Mouse (Mus musculus) midbrain, embryonic 15.5 days (tissue): ENCODE data around the gene Disc1. TPM values are rescaled to one million over a fixed set of nuclear protein-coding genes. Genes with fewer than 3 reads are reported as not detected.

Source experiments
- ATAC-seq: fragments of 200-750 bp; cut with Nextera tagmentation; replicated peaks from 2 replicates; pipeline ENCODE4 v1.8.0; 2017; ENCODE audit warnings: moderate TSS enrichment
- H3K27ac ChIP-seq: fragments of 300-500 bp; sonication (generic); 2 replicates; pipeline ENCODE4 v1.5.1; 2015; ENCODE audit warnings: mild to moderate bottlenecking, inconsistent platforms
- H3K27me3 ChIP-seq: fragments of 300-500 bp; sonication (generic); replicated peaks from 2 replicates; pipeline ENCODE4 v1.6.1; 2015; ENCODE audit warnings: inconsistent platforms
- H3K36me3 ChIP-seq: fragments of 300-500 bp; sonication (generic); replicated peaks from 2 replicates; pipeline ENCODE4 v1.6.1; 2015; ENCODE audit warnings: inconsistent platforms
- H3K4me1 ChIP-seq: fragments of 300-500 bp; sonication (generic); 2 replicates; pipeline ENCODE4 v1.6.1; 2015; ENCODE audit warnings: inconsistent platforms
- H3K4me2 ChIP-seq: fragments of 300-500 bp; sonication (generic); 2 replicates; pipeline ENCODE4 v1.6.1; 2015; ENCODE audit warnings: inconsistent platforms, mild to moderate bottlenecking, moderate library complexity
- H3K4me3 ChIP-seq: fragments of 300-500 bp; sonication (generic); 2 replicates; pipeline ENCODE4 v1.5.1; 2015; ENCODE audit warnings: mild to moderate bottlenecking, inconsistent platforms
- H3K9ac ChIP-seq: fragments of 300-500 bp; sonication (generic); 2 replicates; pipeline ENCODE4 v1.6.1; 2015; ENCODE audit warnings: mild to moderate bottlenecking, inconsistent platforms
- H3K9me3 ChIP-seq: fragments of 300-500 bp; sonication (generic); 2 replicates; pipeline ENCODE4 v1.6.1; 2016; ENCODE audit warnings: inconsistent platforms
- WGBS: fragments of 180-500 bp; shearing (Covaris S2); methylation state at CpG from one replicate; pipeline ENCODE4 v1.1.7; 2015; ENCODE audit warnings: mixed read lengths; 5-methylcytosine and 5-hydroxymethylcytosine counted together
- polyA plus RNA-seq: library from polyadenylated mRNA; unstranded; fragments of >200 nt; fragmentation: Nextera tagmentation; extraction: Ambion mirVana; gene quantifications from 2 replicates; pipeline ENCODE4 v1.2.1, GENCODE M21; 2015

Disc1 gene
- polyA plus RNA-seq, 1 experiment from 2014 or later: 1.6 TPM

DNA sequence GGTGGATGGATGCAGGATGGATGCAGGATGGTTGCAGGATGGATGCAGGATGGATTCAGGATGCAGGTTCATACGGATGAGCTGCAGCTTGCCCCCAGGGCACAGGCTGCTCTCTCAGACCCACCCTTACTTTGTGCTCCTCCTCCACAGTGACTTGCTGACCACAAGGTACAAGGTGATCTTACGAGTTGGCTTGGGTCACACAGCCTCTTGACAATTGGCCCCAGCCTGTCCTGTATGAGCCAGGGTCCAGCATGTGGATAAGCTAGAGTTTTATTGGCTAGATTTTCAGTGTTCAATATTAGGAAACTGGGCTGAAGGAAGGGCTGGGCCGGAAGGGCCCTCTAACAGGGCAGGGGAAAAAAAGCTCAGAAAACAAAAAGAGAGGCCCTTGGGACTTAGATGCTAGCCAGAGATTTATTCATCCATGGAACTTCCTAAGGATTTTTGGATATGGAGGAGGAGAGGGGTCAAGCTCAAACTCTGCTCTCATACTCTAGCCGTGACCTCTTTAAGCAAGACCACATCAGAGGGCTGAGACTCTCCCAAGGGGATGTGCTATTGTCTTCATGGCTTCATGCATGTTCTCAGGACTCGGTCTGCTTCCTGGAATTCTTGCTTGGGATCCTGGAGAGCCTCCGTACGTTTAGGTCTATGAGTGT lies 143.5 kb downstream of the Disc1 start:
- 75% methylated on average over 7 of the region's 7 CpGs for WGBS
- H3K4me3 ChIP-seq: no peak overlapping the region
- no peaks in the 10 kb centered on the region for H3K9me3 ChIP-seq
- H3K4me2 ChIP-seq: no peak overlapping the region
- ATAC-seq: no peak
- H3K27me3 ChIP-seq: no peaks in the 10 kb centered on the region; the same call in 1 of the 2 replicates
- H3K36me3 ChIP-seq: no peaks in the 10 kb centered on the region
- peaks cover 24% of the 10 kb centered on the region for H3K4me1 ChIP-seq
- peak overlapping the region; percentile 4; the same call in 1 of the 2 replicates for H3K27ac ChIP-seq
- H3K9ac ChIP-seq: no peak overlapping the region

DNA sequence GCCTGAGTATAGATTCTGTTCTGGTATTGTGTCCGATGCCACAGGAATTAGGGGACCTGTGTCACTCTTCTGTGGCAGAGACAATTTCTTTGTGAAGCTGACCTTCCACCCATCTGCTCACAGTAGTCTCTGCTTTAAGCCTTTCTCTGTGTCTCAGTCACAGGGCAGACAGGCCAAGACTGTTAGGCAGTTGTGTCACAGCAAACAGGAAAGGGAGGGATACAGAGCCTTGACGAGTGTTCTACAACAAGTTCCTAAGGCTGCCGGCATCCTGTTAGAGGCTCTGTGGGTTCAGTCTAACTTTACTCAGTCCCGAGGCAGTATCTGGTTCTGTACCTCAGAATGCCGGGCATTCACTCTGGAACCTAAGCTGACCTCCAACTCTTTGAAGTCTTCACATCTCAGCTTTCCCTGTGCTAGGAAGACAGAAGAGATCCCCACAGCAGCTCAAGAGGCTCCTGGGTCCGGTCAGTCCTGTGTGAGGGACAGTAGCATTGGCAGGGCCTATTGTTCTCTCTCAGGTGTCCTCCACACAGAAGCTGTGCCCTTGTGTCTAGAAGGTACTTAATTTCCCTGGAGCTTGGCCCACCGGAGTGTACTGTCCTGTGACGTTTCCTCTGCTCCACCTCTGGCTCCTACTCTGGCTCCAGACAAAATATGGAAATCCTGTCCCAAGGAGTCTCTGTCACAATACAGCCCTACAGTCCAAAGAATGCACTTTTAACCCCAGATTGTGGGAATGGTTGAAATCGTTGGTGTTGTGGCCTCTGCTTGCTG lies 144.6 kb downstream of the Disc1 start:
- 75% methylated on average over 9 of the region's 9 CpGs for WGBS

DNA sequence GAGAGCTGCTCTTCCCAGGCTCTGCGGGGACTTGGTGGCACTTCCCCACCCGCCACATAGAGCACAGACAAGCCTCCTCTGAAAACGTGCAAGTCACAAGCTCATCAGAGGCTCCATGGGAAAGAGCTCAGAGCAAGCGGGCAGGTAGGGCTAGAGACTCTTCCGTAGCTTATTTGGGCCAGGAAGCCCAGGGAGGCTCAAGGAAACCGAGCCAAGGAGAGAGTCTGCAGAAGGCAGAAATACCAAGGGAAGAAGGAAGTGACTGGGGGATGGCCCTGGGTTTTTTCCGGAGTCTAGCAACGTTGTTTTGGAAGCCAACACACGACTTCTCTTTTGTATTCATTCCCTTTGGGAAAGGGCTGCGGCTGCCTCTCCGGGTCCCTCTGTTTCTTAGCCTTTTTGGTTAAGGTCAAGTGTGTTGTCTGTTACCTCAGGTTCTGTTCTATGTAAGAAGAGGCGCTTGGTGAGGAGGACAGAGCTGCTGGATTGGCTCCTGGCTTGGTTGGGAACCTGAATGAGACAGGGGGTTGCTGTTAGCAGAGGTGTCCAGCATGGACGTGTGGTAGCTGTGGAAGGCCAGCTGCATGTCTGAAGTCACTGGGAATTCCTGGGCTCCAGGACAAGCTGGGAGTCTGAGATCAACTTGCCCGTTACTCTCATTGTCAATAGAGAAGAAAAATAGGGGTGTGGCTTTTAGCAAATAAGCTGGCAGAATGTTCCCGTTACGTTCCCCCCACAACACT lies 145.4 kb downstream of the Disc1 start:
- Histone ChIP-seq H3K4me1 (peaks cover 24% of the 10 kb centered on the region), H3K9me3 (no peaks in the 10 kb centered on the region), H3K4me2 (no peak overlapping the region), H3K27me3 (no peaks in the 10 kb centered on the region; the same call in 1 of the 2 replicates), H3K36me3 (no peaks in the 10 kb centered on the region), H3K27ac (0 out of 2 replicates have a peak overlapping the region, but pooled peaks have one; percentile 26), H3K9ac (no peak overlapping the region), H3K4me3 (no peak overlapping the region)
- no peak for ATAC-seq
- 72% methylated on average over 16 of the region's 16 CpGs for WGBS

More for the DNA sequence above, 144.6 kb downstream of the Disc1 start:
- Histone ChIP-seq H3K4me2 (no peak overlapping the region), H3K27me3 (no peaks in the 10 kb centered on the region), H3K36me3 (no peaks in the 10 kb centered on the region), H3K9me3 (no peaks in the 10 kb centered on the region), H3K27ac (0 out of 2 replicates have a peak overlapping the region, but pooled peaks have one; percentile 26), H3K4me1 (peaks cover 24% of the 10 kb centered on the region), H3K4me3 (no peak overlapping the region), H3K9ac (no peak overlapping the region)
- ATAC-seq: no peak

DNA sequence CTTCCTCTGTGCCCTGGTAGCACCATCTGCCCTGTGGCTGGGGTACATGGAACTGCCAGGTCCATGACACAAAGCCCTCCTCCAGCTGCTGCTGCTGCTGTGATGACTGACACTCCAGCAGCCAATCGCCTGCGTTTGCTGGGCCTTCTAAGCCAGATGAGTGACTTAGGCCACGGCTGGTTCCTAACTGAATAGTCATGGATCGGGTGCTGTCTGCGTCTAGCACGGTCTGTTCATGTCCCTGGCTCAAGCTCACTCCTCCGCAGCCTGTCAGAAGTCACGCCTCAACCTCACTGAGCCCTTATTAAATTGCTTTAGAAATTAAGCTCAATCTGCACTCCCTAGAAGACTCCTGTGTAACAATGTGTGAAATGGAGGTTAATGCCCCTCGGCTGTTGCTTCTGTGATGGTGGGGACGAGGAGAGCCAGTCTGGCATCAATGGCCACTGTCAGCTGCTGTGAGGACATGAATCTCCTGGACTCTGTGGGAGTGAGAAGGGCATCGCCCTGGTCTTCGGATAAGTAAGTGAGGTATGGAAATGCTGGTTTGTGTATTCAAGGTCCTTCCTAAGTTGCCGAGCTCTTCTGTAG lies 146.4 kb downstream of the Disc1 start:
- Histone ChIP-seq H3K4me2 (no peak overlapping the region), H3K4me1 (peaks cover 21% of the 10 kb centered on the region), H3K27me3 (no peaks in the 10 kb centered on the region; the same call in 1 of the 2 replicates), H3K4me3 (no peak overlapping the region), H3K27ac (no peak overlapping the region), H3K9me3 (no peaks in the 10 kb centered on the region), H3K36me3 (no peaks in the 10 kb centered on the region), H3K9ac (no peak overlapping the region)
- ATAC-seq: no peak
- WGBS: 73% methylated on average over 13 of the region's 13 CpGs

DNA sequence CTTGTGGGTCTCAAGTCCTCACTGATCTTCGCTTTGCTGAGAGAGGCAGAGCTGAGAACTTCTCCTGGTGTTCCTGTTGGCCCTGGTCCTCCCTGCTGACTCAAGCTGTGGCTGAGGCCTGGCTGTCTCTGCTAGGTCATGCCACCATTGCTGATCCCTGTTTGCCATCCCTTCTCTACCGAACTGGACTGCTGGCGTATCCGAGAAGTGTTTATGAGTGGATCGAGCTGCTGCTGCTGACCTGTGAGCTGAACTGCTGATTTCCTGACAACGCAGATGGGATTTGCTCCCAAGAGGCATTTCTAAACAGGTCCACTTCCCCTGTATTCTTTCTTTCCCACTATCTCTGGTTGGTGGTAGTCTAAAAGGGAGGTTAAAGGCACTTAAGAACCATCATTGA lies 147.7 kb downstream of the Disc1 start:
- WGBS: 80% methylated on average over 6 of the region's 6 CpGs
- Histone ChIP-seq H3K4me3 (no peak overlapping the region), H3K9ac (no peak overlapping the region), H3K36me3 (no peaks in the 10 kb centered on the region), H3K9me3 (no peaks in the 10 kb centered on the region), H3K27me3 (no peaks in the 10 kb centered on the region; the same call in 1 of the 2 replicates), H3K4me2 (no peak overlapping the region), H3K4me1 (peaks cover 9% of the 10 kb centered on the region; the same call in 1 of the 2 replicates), H3K27ac (no peak overlapping the region)
- ATAC-seq: no peak

DNA sequence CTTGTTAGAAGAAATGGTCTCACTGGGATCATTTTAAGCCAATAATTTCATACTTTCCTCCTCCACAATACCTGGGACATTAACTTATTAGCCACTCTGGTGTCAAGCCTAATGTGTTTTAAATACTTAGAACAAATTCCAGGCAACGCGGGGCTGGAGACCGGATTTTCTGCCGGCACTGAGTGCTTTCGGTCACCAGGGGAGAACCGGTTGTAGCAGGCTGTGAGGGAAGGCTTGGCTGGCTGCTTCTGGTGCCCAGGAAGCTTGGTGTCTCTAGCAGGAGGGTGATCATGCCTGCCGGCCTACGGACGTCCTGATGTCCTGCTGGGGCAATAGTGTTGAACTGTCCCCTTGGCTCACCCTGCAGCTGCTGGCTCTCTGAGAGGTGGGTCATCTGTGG lies 149.0 kb downstream of the Disc1 start:
- no peak overlapping the region for H3K4me2 ChIP-seq
- no peaks in the 10 kb centered on the region; the same call in 1 of the 2 replicates for H3K27me3 ChIP-seq
- H3K36me3 ChIP-seq: no peaks in the 10 kb centered on the region
- no peak overlapping the region for H3K4me3 ChIP-seq
- ATAC-seq: no peak
- H3K9me3 ChIP-seq: no peaks in the 10 kb centered on the region
- no peak overlapping the region for H3K27ac ChIP-seq
- H3K9ac ChIP-seq: no peak overlapping the region
- 79% methylated on average over 9 of the region's 9 CpGs for WGBS
- peaks cover 10% of the 10 kb centered on the region; the same call in 1 of the 2 replicates for H3K4me1 ChIP-seq

DNA sequence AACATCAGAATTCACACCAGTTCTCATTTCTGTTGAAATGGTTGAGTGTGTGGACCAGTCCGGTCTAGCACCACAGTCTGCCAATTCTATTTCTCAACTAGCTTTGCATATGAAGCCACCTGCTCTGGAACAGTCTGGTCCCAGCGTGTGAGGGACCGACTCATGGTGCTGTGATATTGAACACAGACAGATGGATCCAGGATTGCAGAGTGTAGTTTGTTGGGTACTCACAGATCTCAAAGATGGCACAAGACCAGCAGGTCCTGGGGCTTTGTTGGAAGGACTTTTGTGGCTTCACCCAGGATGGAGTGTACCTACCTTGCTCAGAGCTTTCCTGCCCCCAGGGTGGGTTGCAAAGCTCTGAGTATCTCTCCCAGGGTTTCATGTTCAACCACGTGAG lies 151.6 kb downstream of the Disc1 start:
- Histone ChIP-seq H3K4me3 (no peak overlapping the region), H3K27me3 (no peaks in the 10 kb centered on the region; the same call in 1 of the 2 replicates), H3K36me3 (no peaks in the 10 kb centered on the region), H3K4me2 (no peak overlapping the region), H3K27ac (no peak overlapping the region), H3K9me3 (no peaks in the 10 kb centered on the region), H3K9ac (no peak overlapping the region), H3K4me1 (peaks cover 6% of the 10 kb centered on the region; the same call in 1 of the 2 replicates)
- 93% methylated on average over 4 of the region's 4 CpGs for WGBS
- ATAC-seq: no peak

DNA sequence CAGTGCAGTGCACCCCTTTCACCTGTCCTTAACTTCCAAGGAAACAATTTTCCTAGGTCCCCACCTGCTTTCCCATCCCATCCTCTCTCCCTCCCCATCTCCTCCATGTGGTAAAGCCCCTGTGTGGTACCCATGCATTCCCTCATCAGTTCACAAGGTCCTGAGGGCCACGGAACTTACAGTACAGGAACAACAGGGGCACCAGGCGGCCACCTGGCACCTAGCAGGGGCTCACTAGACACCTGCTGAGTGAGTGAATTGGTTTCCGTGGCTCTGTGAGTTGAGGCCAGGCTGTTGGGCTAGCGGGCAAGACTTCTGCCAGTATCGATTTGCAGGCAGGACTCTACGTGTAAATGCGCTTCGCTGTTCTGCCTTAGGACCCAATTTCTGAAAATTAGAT lies 152.4 kb downstream of the Disc1 start:
- Histone ChIP-seq H3K27ac (no peak overlapping the region), H3K4me3 (no peak overlapping the region), H3K27me3 (no peaks in the 10 kb centered on the region; the same call in 1 of the 2 replicates), H3K4me1 (peaks cover 5% of the 10 kb centered on the region), H3K4me2 (no peak overlapping the region), H3K9ac (no peak overlapping the region), H3K36me3 (no peaks in the 10 kb centered on the region), H3K9me3 (no peaks in the 10 kb centered on the region)
- ATAC-seq: peak; percentile 53; the same call in 1 of the 2 replicates
- 52% methylated on average over 8 of the region's 8 CpGs for WGBS

DNA sequence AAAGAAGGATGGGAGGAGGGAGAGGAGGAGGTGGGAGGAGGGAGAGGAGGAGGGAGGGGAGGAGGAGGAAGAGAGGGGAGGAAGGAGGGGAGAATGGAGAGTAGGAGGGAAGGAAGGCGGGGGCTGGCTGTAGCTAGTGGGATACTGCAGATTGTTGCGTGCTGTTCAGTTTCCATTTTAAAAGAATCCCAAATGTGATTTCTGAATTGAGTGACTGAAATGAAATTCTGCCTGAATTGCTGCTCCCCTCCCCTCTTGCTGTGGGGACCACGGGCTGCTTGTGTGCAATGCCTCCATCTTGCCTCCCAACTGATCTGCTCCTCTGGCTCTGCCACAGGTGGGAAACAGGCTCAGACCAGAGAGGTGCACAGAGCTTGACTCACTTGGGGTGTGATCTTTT lies 153.0 kb downstream of the Disc1 start:
- ATAC-seq: 0 out of 2 replicates have a peak, but pooled peaks have one; percentile 32
- no peak overlapping the region for H3K9ac ChIP-seq
- no peak overlapping the region for H3K4me2 ChIP-seq
- WGBS: 56% methylated on average over 3 of the region's 3 CpGs
- H3K36me3 ChIP-seq: no peaks in the 10 kb centered on the region
- H3K4me3 ChIP-seq: no peak overlapping the region
- no peaks in the 10 kb centered on the region for H3K9me3 ChIP-seq
- no peaks in the 10 kb centered on the region; the same call in 1 of the 2 replicates for H3K27me3 ChIP-seq
- peaks cover 8% of the 10 kb centered on the region for H3K4me1 ChIP-seq
- H3K27ac ChIP-seq: peak overlapping the region; percentile 39; the same call in 1 of the 2 replicates

DNA sequence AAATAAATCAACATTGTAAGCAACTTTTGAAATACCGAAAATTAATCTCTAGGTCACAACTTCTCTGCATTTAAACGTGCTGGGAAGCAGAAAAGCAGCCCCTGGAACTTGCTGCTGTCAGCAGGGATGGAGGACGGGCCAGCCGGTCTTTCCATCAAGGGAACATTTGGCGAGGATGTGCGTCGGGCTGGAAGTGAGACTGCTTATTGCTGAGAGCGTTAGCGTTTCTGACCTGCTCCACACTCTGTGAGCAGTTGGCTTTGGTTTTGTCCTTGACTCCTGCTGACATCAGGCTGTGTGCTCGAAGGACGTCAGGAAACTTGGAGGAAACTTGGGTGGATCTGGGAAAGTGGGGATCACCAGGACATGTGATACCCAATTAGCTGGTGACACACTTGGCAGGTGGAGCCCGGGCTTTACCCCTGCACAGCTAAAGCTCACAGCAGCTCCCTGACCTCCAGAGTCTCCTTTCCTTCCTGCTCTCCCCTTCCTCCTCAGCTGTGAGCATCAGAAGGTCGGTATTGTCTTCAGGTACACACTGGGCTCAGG lies 158.7 kb downstream of the Disc1 start:
- WGBS: 39% methylated on average over 13 of the region's 13 CpGs
- Histone ChIP-seq H3K4me1 (peaks cover 11% of the 10 kb centered on the region), H3K36me3 (no peaks in the 10 kb centered on the region), H3K27me3 (no peaks in the 10 kb centered on the region), H3K27ac (no peak overlapping the region), H3K4me3 (no peak overlapping the region), H3K9me3 (no peaks in the 10 kb centered on the region), H3K4me2 (no peak overlapping the region), H3K9ac (no peak overlapping the region)
- no peak for ATAC-seq

DNA sequence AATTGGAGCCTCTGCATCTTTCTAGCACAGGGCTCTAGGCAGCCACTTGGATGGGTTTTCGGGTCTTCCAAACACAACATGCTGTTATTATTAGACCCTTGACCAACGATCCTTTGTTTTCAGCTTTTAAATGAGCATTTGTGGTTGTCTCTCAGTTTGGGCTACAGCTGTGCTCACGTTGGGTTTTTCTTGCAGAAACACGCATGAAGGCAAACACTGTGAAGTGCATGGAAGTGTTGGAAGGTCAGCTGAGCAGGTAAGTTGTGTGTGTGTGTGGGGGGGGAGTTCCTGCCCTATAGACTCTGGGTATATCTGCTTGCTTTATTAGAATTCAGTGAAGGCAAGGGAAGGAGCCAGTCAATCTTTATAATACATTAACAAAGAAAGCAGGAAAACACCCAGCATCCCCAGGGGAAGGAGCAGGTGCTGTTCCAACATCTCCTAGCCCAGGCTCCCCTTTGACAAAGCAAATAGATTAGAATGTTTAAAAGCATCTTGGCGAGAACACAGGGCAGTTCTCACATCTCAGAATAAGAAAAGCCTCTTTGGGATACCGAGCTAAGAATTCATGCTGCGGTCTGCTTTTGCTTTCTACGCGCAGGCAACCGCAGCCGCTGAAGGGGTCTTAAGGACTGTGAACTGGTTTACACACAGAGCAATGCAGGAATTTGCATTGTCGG lies 164.0 kb downstream of the Disc1 start:
- peak; percentile 52; the same call in 1 of the 2 replicates for ATAC-seq
- 9% methylated on average over 12 of the region's 12 CpGs for WGBS
- H3K4me1 ChIP-seq: peaks cover 26% of the 10 kb centered on the region

More for the DNA sequence above, 164.0 kb downstream of the Disc1 start:
- Histone ChIP-seq H3K9ac (no peak overlapping the region), H3K9me3 (no peaks in the 10 kb centered on the region), H3K27ac (peak overlapping the region; percentile 78), H3K4me2 (peak overlapping the region; percentile 25), H3K36me3 (no peaks in the 10 kb centered on the region), H3K4me3 (no peak overlapping the region), H3K27me3 (no peaks in the 10 kb centered on the region)
